Mouse (Mus musculus): ENCODE data around the gene Rmi2. TPM values are rescaled to one million over a fixed set of nuclear protein-coding genes. Genes with fewer than 3 reads are reported as not detected.
"Not testable (repeated sequence)": the region's sequence is repeated elsewhere in the genome, so short reads cannot be mapped to it uniquely, and the experiment has no call there.

Rmi2 gene
- 1.3 and 6.6 TPM in 2 replicates for total RNA-seq (2014; fragmentation: Nextera tagmentation)
- total RNA-seq (2017) = 4.7 and 5.5 TPM in 2 replicates

DNA sequence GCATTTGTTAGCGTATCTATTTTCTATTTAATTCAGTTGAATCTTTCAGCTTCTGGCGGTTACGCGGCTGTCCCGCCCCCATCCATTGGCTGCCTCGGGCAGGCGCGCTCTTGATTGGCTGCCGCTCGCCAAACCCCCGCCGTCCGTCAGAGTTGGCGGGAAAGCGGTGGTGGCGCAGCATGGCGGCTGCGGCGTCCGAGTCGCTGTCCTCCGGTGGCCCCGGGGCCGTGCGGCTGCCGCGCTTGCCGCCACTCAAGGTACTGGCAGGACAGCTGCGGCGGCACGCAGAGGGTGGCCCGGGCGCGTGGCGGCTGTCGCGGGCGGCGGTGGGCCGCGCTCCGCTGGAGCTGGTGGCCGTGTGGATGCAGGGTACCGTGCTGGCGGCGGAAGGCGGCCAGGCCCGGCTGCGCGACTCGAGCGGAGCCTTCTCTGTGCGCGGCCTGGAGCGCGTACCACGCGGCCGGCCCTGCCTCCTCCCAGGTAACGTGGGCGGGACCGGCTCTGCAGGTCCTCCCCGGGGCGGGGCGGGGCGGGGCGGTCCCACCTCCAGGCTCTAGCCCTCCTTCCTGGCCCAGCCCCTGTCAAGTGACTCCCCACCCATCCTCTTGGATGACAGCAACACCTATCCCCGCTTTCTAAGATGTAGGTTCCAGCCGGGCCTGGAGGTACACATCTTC, at the start of gene Rmi2:
TSS of gene Rmi2 (plus strand) at position 149 of the 677 bp plus-strand sequence.
- ATAC-seq (replicated peaks; ENCODE audit: low FRiP score, low TSS enrichment, poor library complexity, severe bottlenecking) = peak; percentile 94

GRCm38 (mm10) chr16:10785371-10786231, 49.3 kb upstream of the Rmi2 start, which contains the start of gene Socs1:
Gene Socs1 (minus strand): TSS chr16:10785536.
- ATAC-seq (replicated peaks; ENCODE audit: low FRiP score, low TSS enrichment, poor library complexity, severe bottlenecking) = peak; percentile 72

- ATAC-seq (replicated peaks; ENCODE audit: low FRiP score, low TSS enrichment, poor library complexity, severe bottlenecking) = peak; percentile 76
Observed at GRCm38 (mm10) chr16:10786288-10786687, 48.6 kb upstream of the Rmi2 start.

DNA sequence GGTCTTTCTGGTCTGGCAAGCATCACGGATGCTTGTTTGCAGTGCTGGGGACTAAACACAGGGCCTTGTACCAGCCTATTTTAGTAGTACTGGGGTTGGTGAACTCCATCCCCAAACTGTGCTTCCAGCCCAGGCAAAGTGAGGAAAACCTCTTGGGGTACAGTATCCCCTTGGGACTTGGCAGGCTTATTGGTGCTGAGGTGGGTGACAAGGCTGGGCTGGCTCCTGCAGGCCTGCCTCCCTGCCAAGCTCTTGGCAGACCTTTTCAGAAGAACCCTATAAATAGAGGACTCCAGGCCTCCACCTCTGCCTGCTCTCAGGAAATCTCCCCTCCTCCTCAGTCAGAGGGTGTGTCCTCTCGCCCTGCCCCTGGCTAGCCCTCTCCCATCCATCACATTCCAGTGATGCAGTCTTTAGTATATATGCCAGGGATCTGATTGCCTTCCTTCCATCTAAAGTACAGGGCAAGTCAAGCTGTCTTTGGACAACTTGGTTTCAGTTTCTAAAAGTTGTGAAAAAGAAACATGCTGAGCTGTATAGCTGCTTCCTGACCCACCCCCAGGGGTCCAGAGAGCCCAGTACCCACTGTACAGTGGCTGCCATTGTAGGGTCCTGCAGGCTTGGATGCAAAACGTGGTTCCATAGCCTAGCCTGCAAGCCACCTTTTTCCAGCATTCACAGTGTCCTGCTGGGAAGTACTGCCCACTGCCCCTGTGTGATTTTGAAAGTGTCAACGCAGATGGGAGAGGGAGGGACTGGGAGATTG, 47.9 kb upstream of the Rmi2 start:
- no peak for ATAC-seq (replicated peaks; ENCODE audit: low FRiP score, low TSS enrichment, poor library complexity, severe bottlenecking)

DNA sequence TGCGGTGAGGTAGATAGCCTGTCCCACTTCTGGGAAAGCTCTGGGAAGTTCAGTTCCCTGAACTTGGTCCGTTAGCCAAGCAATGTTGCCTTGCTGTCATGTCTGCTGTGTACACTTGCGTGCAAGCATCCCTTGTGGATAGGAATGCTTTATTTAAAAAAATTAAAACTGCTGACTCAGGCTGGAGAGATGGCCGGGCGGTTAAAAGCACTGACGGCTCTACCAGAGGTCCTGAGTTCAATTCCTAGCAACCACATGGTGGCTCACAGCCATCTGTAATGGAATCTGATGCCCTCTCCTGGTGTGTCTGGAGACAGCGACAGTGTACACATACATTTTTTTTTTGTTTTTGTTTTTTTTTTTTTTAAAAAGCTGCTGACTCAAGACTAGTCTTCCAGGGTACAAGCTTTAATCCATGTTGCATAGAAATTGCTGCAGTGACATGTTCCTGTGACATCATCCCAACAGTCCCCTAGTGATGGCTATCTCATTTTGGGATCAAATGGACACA, 47.3 kb upstream of the Rmi2 start:
- ATAC-seq (replicated peaks; ENCODE audit: low FRiP score, low TSS enrichment, poor library complexity, severe bottlenecking) = no peak

GRCm38 (mm10) chr16:10788271-10788670, 46.6 kb upstream of the Rmi2 start, which contains the start of gene Tnp2:
Gene Tnp2 (minus strand): TSS chr16:10788660.
- no peak for ATAC-seq (replicated peaks; ENCODE audit: low FRiP score, low TSS enrichment, poor library complexity, severe bottlenecking)

DNA sequence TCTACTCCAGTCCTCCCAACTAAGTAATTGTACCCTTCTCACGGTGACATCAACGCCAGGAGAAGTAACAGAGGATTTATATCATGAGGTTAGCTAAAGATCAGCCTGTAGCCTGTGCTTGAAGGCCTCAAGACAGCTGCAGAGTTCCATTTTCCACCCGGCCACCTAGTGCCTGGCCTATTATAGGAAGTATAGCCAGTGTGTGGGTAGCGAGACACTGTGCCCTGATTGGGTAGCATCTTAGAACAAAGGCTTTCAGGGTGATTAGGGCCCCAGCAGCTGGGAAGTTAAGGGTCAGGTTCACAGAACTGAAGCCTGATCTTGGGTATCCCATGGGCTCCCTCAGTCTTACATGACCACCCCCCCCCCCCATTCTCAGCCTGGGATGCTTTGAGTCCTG, 46.0 kb upstream of the Rmi2 start:
- ATAC-seq (replicated peaks; ENCODE audit: low FRiP score, low TSS enrichment, poor library complexity, severe bottlenecking) = no peak

GRCm38 (mm10) chr16:10790702-10791101, 44.2 kb upstream of the Rmi2 start, which contains the start of gene Prm3:
Gene Prm3 (minus strand): TSS chr16:10790914.
- ATAC-seq (replicated peaks; ENCODE audit: low FRiP score, low TSS enrichment, poor library complexity, severe bottlenecking) = no peak

DNA sequence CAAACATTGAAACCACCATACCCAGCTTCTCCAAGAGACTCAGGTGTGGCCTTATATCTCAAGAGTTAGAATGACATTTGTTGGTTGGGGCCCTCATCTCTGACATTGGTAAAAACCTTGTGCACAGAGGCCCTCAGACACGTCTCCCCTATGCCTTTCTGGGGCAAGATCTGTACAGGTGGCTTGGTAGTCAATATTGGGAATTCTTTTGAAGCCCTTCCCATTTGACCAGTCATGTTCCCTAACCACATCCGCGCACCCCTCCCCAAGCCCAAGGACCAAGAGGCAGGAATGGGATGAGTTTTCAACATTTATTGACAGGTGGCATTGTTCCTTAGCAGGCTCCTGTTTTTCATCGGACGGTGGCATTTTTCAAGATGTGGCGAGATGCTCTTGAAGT, 38.8 kb upstream of the Rmi2 start, which contains the start of gene Prm2:
TSS of gene Prm2 (minus strand) at position 101 of the 400 bp plus-strand sequence.
- ATAC-seq (replicated peaks; ENCODE audit: low FRiP score, low TSS enrichment, poor library complexity, severe bottlenecking) = no peak

GRCm38 (mm10) chr16:10802420-10802819, 32.4 kb upstream of the Rmi2 start:
- ATAC-seq (replicated peaks; ENCODE audit: low FRiP score, low TSS enrichment, poor library complexity, severe bottlenecking) = not testable (repeated sequence)

DNA sequence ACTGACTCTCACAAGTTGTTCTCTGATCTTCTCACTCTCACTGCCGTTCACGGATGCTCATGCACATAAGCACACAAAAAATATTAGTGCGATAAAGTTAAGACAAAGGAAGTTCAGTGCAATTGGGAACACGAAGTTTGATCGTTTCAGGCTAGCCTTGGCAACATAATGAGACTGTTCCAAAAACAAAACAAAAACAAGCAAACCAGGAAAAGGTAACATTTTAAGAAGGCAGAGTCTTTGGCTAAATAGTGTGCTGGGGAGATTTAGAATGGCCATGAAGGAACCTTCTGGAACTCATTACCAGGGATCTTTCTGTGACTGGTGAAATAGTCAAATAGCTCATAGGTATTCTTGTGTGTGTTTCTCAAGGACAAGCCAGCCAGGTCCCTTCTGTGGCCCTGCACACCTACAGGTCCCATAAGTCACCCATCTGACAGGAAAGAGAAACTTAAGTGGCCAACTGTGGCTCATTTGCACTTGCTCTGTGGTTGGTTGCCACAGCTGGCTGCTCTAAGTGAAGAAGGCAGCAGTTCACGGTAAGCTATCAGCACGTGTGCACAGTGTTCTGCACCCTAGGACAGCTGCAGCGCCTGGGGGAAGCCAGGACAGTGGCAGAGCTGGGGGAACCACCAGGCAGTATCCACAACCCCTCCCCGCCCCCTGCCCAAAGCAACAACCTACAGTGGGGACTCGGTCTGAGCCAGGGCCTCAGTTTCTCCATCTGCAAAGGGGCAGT, 28.9 kb upstream of the Rmi2 start, which contains the start of gene Prm1:
TSS of gene Prm1 (minus strand) at position 51 of the 739 bp plus-strand sequence.
- no peak for ATAC-seq (replicated peaks; ENCODE audit: low FRiP score, low TSS enrichment, poor library complexity, severe bottlenecking)

- no peak for ATAC-seq (replicated peaks; ENCODE audit: low FRiP score, low TSS enrichment, poor library complexity, severe bottlenecking)
Observed at GRCm38 (mm10) chr16:10810376-10810775, 24.5 kb upstream of the Rmi2 start.

DNA sequence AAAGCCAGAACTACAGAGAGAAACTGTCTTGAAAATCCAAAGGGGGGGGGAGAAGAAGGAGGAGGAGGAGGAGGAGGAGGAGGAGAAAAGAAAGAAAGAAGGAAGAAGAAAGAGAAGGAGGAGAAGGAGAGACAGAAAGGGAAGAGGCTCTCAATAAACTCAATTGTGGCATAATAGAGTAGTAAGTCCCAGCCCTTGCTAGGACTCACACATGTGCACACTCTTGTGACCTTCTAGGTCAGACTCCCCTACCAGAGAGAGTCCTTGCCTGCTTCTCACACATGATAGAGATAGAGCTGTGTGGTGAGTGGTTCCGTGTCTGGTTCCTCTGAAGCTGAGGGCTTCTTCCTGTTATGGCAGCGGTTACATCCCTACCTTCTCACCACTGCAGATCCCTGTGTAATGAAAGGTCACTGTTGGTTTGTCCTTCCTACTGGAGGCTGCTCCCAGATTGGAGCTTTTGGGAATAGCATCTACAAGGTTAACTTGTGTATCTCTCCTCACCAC, 21.9 kb upstream of the Rmi2 start, which contains the start of gene Gm11172:
TSS of gene Gm11172 (plus strand) at position 51 of the 507 bp plus-strand sequence.
- ATAC-seq (replicated peaks; ENCODE audit: low FRiP score, low TSS enrichment, poor library complexity, severe bottlenecking) = no peak

- ATAC-seq (replicated peaks; ENCODE audit: low FRiP score, low TSS enrichment, poor library complexity, severe bottlenecking) = no peak
Observed at GRCm38 (mm10) chr16:10813726-10814125, 21.1 kb upstream of the Rmi2 start.

DNA sequence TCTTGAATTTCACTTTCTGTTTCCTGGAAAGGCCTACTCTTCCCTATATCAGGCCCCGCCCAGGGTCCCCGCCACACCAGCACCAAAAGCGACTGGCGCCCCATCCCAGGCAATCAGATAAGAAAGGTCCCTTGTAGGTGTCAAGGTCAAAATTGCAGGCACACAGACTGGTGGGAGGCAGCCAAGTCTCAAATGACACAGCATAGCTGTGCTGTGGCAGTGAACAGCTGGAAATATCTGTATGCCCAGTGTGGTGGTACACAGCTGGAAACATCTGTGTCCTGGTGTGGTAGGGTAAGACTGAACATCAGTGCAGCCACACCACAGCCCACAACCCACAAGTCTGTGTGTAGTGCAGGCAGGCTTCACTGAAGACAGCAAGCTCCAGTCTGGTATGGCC, 20.0 kb upstream of the Rmi2 start:
- peak; percentile 68 for ATAC-seq (replicated peaks; ENCODE audit: low FRiP score, low TSS enrichment, poor library complexity, severe bottlenecking)

GRCm38 (mm10) chr16:10818579-10819135, 16.2 kb upstream of the Rmi2 start:
- no peak for ATAC-seq (replicated peaks; ENCODE audit: low FRiP score, low TSS enrichment, poor library complexity, severe bottlenecking)

- no peak for ATAC-seq (replicated peaks; ENCODE audit: low FRiP score, low TSS enrichment, poor library complexity, severe bottlenecking)
Observed at GRCm38 (mm10) chr16:10819966-10820365, 14.9 kb upstream of the Rmi2 start.

DNA sequence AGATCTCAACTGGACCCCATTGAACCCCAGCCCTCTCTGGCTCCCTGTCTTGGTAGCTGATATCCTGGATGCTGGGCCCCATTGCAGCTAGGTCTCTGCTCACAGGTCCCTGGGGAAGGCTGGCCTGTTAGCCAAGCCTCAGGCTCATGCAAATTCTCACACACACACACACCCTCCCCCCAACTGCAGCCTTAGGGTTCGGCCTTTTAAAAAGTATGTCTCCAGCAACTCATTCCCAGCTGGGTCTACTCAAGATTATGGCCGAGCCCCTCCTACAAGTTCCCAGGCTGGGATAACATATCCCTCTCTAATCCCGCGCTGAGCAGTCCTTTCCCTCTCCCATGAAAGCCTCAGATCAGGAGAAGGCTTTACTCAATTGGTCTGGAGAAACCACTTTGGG, 13.5 kb upstream of the Rmi2 start:
- no peak for ATAC-seq (replicated peaks; ENCODE audit: low FRiP score, low TSS enrichment, poor library complexity, severe bottlenecking)
